Mouse (Mus musculus) brain, embryonic 14.5 days (tissue): ENCODE results near the gene Ubc. TPM values are rescaled to one million over a fixed set of nuclear protein-coding genes. Genes with fewer than 3 reads are reported as not detected.
"Not testable (repeated sequence)": the region's sequence is repeated elsewhere in the genome, so short reads cannot be mapped to it uniquely, and the experiment has no call there.

Experiments
- DNase-seq: peaks from one replicate; pipeline ENCODE4 v3.0.0-alpha.2; 2011; ENCODE audit warnings: low read depth
- CTCF ChIP-seq: fragments of 200-500 bp; IDR thresholded peaks from 2 replicates; pipeline ENCODE4 v1.5.1; 2012; ENCODE audit warnings: inconsistent platforms, mild to moderate bottlenecking, moderate library complexity, borderline replicate concordance; ENCODE audit not compliant: insufficient read depth, insufficient read length; ENCODE audit errors: extremely low read depth
- POLR2A ChIP-seq: fragments of 200-500 bp; IDR thresholded peaks from 2 replicates; pipeline ENCODE4 v1.6.1; 2012; ENCODE audit warnings: mild to moderate bottlenecking, inconsistent platforms, borderline replicate concordance; ENCODE audit not compliant: poor library complexity, insufficient read depth, insufficient read length, severe bottlenecking; ENCODE audit errors: extremely low read depth
- polyA plus RNA-seq: library from polyadenylated mRNA; depleted of rRNA; stranded (reverse); fragments of >200 nt; gene quantifications from 2 replicates; pipeline ENCODE4 v1.2.3, GENCODE M21; 2012; rRNA removed

The Ubc gene
- polyA plus RNA-seq = 784 and 896 TPM in 2 replicates

DNA sequence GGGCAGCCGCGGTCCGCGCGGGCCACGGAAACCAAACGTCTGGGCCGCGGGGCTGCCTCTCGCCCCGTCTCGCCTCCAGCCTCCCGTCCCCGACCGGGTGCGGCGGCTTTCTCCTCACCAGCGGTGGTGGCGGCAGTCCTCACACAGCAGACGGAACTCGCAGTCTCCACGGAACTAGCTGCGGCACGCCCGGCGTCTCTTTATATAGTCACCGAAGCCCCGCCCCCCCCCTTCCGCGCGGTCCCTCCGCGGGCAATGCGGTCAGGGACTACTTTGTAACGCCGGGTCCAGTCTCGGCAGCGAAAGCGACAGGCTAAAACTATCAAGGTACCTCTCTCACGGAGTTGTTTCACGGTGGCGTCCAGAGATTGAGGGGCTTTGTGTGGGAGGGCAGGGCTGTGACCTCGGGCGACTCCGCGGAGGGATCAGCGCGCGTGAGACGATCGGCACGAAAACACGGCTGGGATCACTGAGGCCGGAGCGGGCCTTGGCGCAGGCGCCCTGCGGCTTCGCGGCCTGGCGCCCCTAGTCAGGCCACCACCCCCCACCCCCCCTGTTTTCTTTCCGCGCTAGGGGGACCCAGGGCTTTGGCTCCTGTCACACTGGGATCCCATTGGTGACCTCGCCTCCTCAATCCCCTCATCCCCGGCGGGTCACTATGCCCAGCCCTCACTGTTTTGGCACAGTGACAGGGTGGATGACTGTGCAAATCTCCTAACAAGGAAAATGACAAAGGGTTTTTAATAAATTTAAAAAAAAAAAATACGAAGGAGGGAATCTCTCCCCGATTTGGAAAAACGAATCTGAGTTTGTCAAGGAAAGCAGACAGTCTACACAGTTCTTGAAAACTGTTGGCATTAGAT, at the start of gene Ubc:
TSS of gene Ubc (minus strand) at position 624 of the 863 bp plus-strand sequence.
- DNase-seq = peak; percentile 96
- TF ChIP-seq POLR2A (peak; percentile 98), CTCF (no peak)

DNA sequence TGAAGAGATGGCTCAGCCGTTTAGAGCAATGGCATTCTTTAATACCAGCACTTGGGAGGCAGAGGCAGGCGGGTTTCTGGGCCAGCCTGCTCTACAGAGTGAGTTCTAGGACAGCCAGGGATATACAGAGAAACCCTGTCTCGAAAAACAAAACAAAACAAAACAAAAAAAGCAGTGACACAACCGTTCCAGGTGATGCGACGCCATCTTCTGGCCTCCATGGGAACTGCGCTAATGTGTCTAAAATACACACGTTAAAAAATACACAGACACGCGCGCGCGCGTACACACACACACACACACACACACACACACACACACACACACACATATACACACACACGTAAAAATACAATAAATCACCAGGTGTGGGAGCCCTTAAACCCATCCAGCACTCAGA, 44.3 kb upstream of the Ubc start:
- TF ChIP-seq CTCF = 0 out of 2 replicates have a peak, but pooled peaks have one; percentile 28
- DNase-seq = not testable (repeated sequence)

DNA sequence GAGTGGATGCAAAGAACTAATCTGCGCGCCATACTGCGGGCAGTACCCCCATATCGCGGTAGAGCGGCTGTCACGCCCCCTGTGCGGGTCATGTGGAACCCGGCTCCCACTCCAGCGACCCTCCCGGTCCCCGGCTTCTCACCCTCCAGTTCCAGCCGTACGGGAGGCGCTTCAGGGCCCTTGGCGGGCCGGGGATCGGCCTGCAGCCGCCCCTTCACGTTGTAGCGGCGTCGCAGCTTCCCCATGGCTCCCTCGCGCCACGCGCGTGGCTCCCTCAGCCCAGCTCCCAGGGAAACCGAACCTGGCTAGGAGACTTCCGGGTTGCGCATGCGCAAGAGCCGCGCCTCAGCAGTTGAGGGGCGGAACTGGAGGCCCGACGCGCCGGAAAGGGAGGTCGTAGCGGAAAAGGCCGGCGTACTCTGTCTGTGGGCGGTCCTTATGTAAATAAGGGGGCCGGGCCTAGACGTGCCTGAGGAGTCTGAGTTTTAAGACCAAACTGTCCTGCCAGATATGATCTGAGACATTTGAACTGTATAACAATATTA, 43.9 kb upstream of the Ubc start, which contains the start of gene Dhx37:
TSS of gene Dhx37 (minus strand) at position 329 of the 545 bp plus-strand sequence.
- TF ChIP-seq CTCF = no peak
- peak; percentile 84 for TF ChIP-seq POLR2A
- DNase-seq = peak; percentile 98

DNA sequence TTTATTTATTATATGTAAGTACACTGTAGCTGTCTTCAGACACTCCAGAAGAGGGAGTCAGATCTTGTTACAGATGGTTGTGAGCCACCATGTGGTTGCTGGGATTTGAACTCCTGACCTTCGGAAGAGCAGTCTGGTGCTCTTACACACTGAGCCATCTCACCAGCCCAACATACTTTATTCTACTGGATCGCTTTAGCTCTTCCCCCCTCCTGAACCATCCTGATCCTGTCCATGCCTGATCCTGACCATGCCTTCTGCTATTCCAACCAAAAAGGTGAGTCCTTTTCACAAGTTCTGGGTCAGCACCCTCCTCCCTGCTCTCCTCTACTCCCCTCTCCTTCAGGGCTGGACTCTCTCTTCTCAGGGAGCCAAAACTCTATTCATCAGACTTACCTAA, 42.3 kb upstream of the Ubc start:
- DNase-seq = not testable (repeated sequence)

DNA sequence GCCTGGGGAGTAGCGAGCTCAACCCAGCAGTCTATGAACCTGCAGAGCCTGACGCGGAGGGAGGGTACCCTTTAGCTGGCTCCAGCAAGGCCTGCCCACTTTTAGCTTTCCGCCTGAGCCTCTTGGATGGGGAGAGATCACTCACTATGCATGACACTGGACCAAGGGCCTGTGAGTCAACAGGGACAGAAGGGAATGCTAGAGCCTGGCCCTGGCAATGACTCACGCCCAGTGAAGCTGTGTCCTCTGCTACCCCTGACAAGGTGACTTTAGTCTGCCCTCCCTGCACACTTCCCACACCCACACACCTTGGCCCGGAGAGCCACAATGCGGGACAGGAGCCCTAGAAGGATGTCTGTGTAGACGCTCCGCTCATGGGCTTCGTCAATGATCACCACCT, 36.3 kb upstream of the Ubc start:
- DNase-seq = no peak
- no peak for TF ChIP-seq CTCF
- no peak for TF ChIP-seq POLR2A

DNA sequence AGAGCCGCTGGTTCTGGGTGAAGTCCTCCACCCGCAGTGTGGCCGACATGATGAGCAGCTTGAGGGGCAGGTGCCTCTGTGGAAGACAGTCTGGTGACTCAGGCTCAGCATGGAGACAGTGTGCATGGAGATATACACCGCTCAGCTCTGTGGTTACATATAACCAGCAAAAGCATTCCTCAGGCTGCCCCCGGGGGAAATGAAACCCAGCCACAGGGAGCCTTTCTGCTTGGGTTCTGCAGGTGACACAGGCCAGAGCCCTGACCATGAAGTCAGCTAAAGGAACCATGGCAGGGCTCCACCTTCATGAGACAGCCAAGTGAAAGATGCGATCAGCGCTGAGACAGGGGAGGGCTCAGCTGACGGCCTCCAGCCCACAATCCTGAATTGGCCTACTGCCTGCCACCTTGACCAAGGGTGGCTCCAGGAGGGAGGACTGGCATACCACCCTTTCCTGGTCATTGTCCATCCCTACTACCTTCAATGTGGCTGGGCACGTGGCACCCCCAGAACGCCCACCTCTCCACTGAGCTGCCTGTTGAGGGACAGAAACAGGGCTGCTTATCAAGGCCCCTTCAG, 35.8 kb upstream of the Ubc start:
- no peak for DNase-seq
- TF ChIP-seq CTCF = no peak
- no peak for TF ChIP-seq POLR2A

DNA sequence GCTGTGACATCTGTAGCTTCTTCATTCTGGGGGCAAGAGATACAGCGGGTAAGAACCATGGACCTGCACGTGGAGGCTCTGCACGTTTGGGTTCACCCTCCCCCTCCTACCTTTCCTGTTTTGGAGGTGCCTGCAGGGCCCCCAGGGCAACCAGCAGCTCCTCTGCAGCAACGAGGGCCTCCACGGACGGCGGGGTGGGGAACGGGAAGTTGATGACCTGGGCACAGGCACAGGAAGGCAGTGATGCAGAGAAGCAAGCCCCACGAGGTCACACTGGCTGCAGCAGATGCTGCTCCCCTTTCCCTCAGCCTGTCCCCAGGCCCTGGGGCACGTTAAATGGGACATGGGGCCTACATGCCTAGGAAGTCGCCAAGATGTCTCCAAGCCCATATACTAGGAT, 29.1 kb upstream of the Ubc start:
- TF ChIP-seq CTCF = no peak
- TF ChIP-seq POLR2A = no peak
- DNase-seq = no peak

DNA sequence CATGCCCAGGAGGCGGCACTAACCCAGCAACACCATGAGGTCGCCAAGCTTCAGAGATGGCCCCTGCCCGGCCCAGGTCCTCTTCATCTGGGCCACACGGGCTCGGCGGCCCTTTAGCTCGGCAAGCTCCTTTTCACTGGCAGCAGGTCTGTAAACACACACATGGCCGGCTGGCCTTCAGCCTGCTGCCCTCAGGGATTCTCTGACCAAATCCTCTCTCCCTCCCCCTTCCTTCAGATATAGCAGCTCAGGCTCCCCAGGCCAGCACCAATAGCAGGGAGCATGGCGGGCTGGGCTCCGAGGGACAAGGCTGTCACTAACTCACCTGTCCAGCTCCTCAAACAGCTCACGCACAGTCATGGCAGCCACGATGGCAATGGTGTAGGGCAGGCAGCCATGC, 28.6 kb upstream of the Ubc start:
- TF ChIP-seq POLR2A (no peak), CTCF (no peak)
- no peak for DNase-seq

DNA sequence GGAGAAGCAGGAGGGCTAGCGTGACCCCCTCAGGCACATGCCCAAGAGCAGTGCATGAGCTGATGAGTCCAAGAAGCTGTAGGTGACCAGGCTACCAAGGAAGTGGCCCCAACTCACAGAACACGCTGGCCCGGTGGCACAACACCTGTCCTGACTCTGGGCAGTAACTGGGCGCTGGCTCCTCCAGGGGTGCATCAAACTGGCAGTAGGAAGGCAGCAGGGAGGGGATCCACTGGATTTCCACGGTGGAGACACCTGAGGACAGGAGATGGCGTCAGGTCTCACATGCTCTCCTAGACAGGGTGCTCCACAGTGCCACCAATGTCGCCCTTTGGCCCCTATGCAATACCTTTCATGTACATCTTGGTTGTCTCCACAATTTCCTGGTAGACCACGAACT, 26.2 kb upstream of the Ubc start:
- no peak for TF ChIP-seq POLR2A
- TF ChIP-seq CTCF = no peak
- DNase-seq = no peak

DNA sequence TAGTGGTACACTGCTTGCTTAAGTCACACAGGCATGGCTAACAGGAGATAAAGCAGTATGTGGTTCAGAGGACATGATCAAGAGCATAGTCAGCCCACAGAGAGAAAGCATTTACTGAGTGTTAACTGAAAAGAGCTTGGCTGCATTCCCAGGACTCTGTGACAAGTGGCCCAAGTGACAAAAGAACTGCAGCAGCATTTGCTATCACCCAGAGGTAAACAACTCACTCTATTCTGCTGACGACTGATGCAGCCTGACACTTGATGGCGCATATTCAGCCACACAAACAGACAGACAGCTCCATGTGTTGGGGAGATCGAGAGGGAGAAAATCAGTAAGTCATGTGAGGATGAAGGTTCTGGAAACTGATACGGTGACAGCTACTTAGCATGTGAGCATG, 23.8 kb upstream of the Ubc start:
- DNase-seq = peak; percentile 65
- TF ChIP-seq CTCF (no peak), POLR2A (no peak)

DNA sequence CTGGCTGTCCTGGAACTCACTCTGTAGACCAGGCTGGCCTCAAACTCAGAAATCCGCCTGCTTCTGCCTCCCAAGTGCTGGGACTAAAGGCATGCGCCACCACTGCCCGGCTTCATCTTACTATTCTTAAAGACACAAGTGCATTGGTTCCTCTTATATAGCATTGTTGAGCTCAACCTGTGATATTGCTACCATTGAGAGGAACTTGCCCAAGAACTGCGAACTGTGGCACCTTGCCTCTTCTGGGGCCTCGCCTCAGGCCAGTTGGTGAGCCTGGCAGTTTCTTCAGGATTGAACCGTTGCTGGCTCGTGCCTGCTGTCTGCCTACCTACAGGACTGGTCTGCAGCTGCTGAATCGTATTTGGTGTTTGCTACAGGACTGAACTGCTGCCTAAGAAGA, 22.5 kb upstream of the Ubc start:
- not testable (repeated sequence) for DNase-seq

DNA sequence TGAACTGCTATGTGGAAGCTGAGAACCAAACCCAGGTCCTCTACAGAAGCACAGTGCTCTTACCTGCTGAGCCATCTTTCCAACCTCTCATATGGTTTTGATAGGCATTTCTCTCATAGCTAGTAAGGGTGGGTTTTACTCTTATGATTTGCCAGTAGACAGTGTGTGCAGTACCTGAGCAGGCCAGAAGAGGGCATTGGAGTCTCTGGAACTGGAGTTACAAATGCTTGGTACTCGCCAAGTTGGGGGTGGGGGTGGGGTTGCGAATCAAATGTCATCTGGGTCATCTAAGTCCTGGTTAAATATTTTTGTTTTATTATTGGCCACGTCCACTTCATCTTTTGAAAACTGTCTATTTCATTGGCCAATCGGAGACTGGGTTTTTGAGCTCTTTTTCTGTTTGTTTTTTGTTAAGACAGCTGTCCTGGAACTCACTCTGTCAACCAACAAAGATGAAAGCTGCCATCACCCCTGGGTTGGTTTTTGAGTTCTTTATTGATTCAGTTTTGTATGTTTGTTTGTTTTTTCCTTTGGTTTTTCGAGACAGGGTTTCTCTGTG, 22.0 kb upstream of the Ubc start:
- TF ChIP-seq CTCF (peak; percentile 60; the same call in 1 of the 2 replicates), POLR2A (no peak)
- DNase-seq = peak; percentile 52

DNA sequence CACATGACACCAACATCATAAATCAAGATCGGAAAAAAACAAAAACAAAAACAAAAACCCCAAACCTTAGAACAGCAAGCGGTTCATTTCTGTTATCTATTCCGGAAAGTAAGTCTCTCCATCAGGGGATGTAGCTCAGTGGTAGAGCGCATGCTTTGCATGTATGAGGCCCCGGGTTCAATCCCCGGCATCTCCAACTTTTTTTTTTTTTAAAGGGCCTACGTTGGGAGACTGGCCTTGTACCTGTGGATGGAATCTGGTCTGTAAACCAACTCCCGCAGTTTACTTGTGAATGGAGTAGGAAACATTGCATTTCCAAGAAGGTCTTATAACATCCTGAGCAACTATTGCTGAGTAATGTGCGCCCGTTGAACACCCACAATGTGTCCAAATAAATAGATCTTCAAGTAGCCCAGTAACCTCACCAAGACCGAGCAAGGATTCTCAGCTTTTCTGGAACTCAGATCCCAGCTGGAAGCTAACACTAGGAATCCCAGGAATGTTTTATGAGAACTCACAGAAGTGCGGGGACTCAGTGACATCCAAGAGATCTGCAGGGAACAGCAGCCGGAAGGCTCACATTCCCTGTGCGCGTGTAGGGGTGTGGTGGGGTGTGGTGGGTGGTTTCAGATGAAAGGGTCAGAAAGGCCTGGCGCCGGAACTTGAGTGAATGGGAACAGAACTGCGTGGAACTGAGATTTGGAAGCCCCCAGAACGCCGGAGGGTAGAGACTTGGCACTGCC, 19.5 kb upstream of the Ubc start:
- peak; percentile 73 for DNase-seq
- TF ChIP-seq CTCF = no peak
- no peak for TF ChIP-seq POLR2A
